Mouse (Mus musculus): ENCODE data around the gene Scd1. TPM values are rescaled to one million over a fixed set of nuclear protein-coding genes. Genes with fewer than 3 reads are reported as not detected.
"Not testable (repeated sequence)": the region's sequence is repeated elsewhere in the genome, so short reads cannot be mapped to it uniquely, and the experiment has no call there.

Scd1 gene
- total RNA-seq, 2 experiments from 2014 or later: 130 to 138 TPM

GRCm38 (mm10) chr19:44377629-44378375 is 29.9 kb downstream of the Scd1 start:
- intact Hi-C loops (cut with DNase I): no loop called here
- no peak for DNase-seq (ENCODE audit: low spot score in 2 of 2)

- intact Hi-C loops (cut with DNase I): no loop called here
These were observed 31.1 kb downstream of the Scd1 start for GRCm38 (mm10) chr19:44376511-44376951.

GRCm38 (mm10) chr19:44372969-44373368 is 34.7 kb downstream of the Scd1 start:
- intact Hi-C loops (cut with DNase I): loop anchor here (2.0 kb wide), 1 partner anchor 46 kb away; no protein-coding TSS in a partner anchor
- peak; percentile 61 to 76 for DNase-seq (ENCODE audit: low spot score in 2 of 2)

More at GRCm38 (mm10) chr19:44376511-44376951, 31.1 kb downstream of the Scd1 start:
- no peak for DNase-seq (ENCODE audit: low spot score in 2 of 2)

- intact Hi-C loops (cut with DNase I): no loop called here
These were observed 37.4 kb downstream of the Scd1 start for GRCm38 (mm10) chr19:44370231-44370630.

GRCm38 (mm10) chr19:44369371-44369770 is 38.3 kb downstream of the Scd1 start:
- no peak for DNase-seq (ENCODE audit: low spot score in 2 of 2)
- intact Hi-C loops (cut with DNase I): no loop called here

More at GRCm38 (mm10) chr19:44370231-44370630, 37.4 kb downstream of the Scd1 start:
- no peak for DNase-seq (ENCODE audit: low spot score in 2 of 2)

- DNase-seq (ENCODE audit: low spot score in 2 of 2); intact Hi-C loops (cut with DNase I): not testable (repeated sequence)
These were observed 40.6 kb downstream of the Scd1 start for GRCm38 (mm10) chr19:44367076-44367475.

- intact Hi-C loops (cut with DNase I): no loop called here
- DNase-seq (ENCODE audit: low spot score in 2 of 2): no peak
These were observed 41.9 kb downstream of the Scd1 start for GRCm38 (mm10) chr19:44365733-44366132.

GRCm38 (mm10) chr19:44364029-44364428 is 43.6 kb downstream of the Scd1 start:
- DNase-seq (ENCODE audit: low spot score in 2 of 2): peak; percentile 13 to 44
- intact Hi-C loops (cut with DNase I): loop anchor here (5.0 kb wide), 1 partner anchor 62 kb away; no protein-coding TSS in a partner anchor

GRCm38 (mm10) chr19:44363529-44363928 is 44.1 kb downstream of the Scd1 start:
- intact Hi-C loops (cut with DNase I): loop anchor here (5.0 kb wide), 1 partner anchor 61 kb away; no protein-coding TSS in a partner anchor
- DNase-seq (ENCODE audit: low spot score in 2 of 2): peak; percentile 73 to 88

- intact Hi-C loops (cut with DNase I): no loop called here
- no peak for DNase-seq (ENCODE audit: low spot score in 2 of 2)
These were observed 49.0 kb downstream of the Scd1 start for GRCm38 (mm10) chr19:44358700-44359099.

GRCm38 (mm10) chr19:44351756-44352155 is 55.9 kb downstream of the Scd1 start:
- intact Hi-C loops (cut with DNase I): no loop called here
- no peak for DNase-seq (ENCODE audit: low spot score in 2 of 2)

GRCm38 (mm10) chr19:44349689-44350088 is 58.0 kb downstream of the Scd1 start:
- intact Hi-C loops (cut with DNase I): no loop called here

More at GRCm38 (mm10) chr19:44349689-44350088, 58.0 kb downstream of the Scd1 start:
- DNase-seq (ENCODE audit: low spot score in 2 of 2): no peak

Other genes with a start within 250 kb of the Scd1 start
- under 1 TPM in 1 of 2 experiments, not detected in 1; 0.11 TPM for gene Pkd2l1, start 215.4 kb downstream of the Scd1 start, total RNA-seq (2021)
- gene Scd3, start 204.6 kb downstream of the Scd1 start, total RNA-seq (2021): 1 to 10 TPM; 1.5 to 1.6 TPM
- 100 to 1,000 TPM; 555 to 608 TPM for gene Scd2, start 114.2 kb downstream of the Scd1 start, total RNA-seq (2021)
- 1 to 10 TPM; 1.9 to 2.1 TPM for gene Scd4, start 74.8 kb downstream of the Scd1 start, total RNA-seq (2021)
- not detected for gene Wnt8b, start 85.6 kb upstream of the Scd1 start, total RNA-seq (2021)
- under 1 TPM; 0.30 to 0.33 TPM for gene Sec31b, start 138.0 kb upstream of the Scd1 start, total RNA-seq (2021)
- not detected for gene Gm20538, start 145.0 kb upstream of the Scd1 start, total RNA-seq (2021)
- 100 to 1,000 TPM; 408 to 415 TPM for gene Ndufb8, start 147.6 kb upstream of the Scd1 start, total RNA-seq (2021)
- gene Hif1an, start 155.0 kb upstream of the Scd1 start, total RNA-seq (2021): 10 to 100 TPM; 31.7 to 34.6 TPM